ENCODE assay signal across 8 mouse cellular contexts in genomic region chr15:27665392-27665911, GRCm38 (mm10). TPM values are rescaled to one million over a fixed set of nuclear protein-coding genes. Genes with fewer than 3 reads are reported as not detected.
A peak's percentile ranks its signal among the peaks of the same experiment; 100 is the strongest.
DNase-seq lines count a peak whose midpoint lies in the region; TF ChIP-seq lines count a peak whose summit lies in the region.

No protein-coding gene starts in this region.

- H3K4me3 ChIP-seq in olfactory bulb, adult 2 months (ENCODE audit: insufficient read depth, low read depth, low read length), result 0 out of 2 replicates have a peak overlapping the region, but pooled peaks have one; percentile 9

- TF ChIP-seq POLR2A in olfactory bulb, adult 2 months (IDR thresholded peaks at IDR 0.05; ENCODE audit: insufficient read depth, low read depth, low read length), result no peak

- no peak for TF ChIP-seq CTCF in olfactory bulb, adult 2 months (IDR thresholded peaks at IDR 0.05; ENCODE audit: insufficient read depth, low read depth, low read length)

- peak; percentile 17 for DNase-seq in adrenal gland, postnatal 25 days
- DNase-seq in adrenal gland, adult 8-10 months, result no peak
- DNase-seq in right cerebral cortex, postnatal 10 days (ENCODE audit: low spot score in 2 of 2), result peak; percentile 46 to 57
- no peak for DNase-seq in right cerebral cortex, adult 2 months (ENCODE audit: low spot score in 2 of 2)
- DNase-seq in gastrocnemius, postnatal 25 days, result peak; percentile 27
- DNase-seq in kidney, postnatal 4 days, result peak; percentile 48 to 64
- DNase-seq in urinary bladder, adult 18-20 months (ENCODE audit: low spot score in 2 of 2), result no peak

- H3K4me1 ChIP-seq in olfactory bulb, adult 2 months (ENCODE audit: control insufficient read depth, insufficient read depth, low read length), result peaks cover 3% of the 10 kb centered on the region; the same call in 1 of the 2 replicates

- 61% methylated on average over 21 of the region's 21 CpGs for WGBS in olfactory bulb, adult 2 months

- H3K27ac ChIP-seq in olfactory bulb, adult 2 months (ENCODE audit: insufficient read depth, low read depth, low read length), result no peak overlapping the region

RNA-seq across cellular contexts. Expression of gene Otulinl, which starts 15.9 kb away (rescaled TPM):
- total RNA-seq in adrenal gland, postnatal 25 days (2021), result 3.6 and 4.3 TPM in 2 replicates
- 10 to 100 TPM in 1 of 4 experiments, 1 to 10 TPM in 3; 4.5 to 14.4 (median 7.6) TPM for total RNA-seq in adrenal gland, adult 8-10 months (2022)
- total RNA-seq in gastrocnemius, postnatal 25 days (2021), result 1 to 10 TPM in 1 of 2 experiments, under 1 TPM in 1; 0.35 to 1.3 TPM
- not detected in 2 replicates for polyA plus RNA-seq in olfactory bulb, adult 2 months (2012; ENCODE audit: insufficient read depth, insufficient read length, low replicate concordance, missing spikeins)

RNA-seq across cellular contexts. Expression of gene Otulin, which starts 35.0 kb away (rescaled TPM):
- total RNA-seq in adrenal gland, postnatal 25 days (2021), result 36.3 and 42.4 TPM in 2 replicates
- total RNA-seq in adrenal gland, adult 8-10 months (2022), result 10 to 100 TPM; 37.2 to 42.8 (median 40.0) TPM
- 10 to 100 TPM; 21.1 to 23.3 TPM for total RNA-seq in gastrocnemius, postnatal 25 days (2021)
- not detected in 2 replicates for polyA plus RNA-seq in olfactory bulb, adult 2 months (2012; ENCODE audit: insufficient read depth, insufficient read length, low replicate concordance, missing spikeins)

Comparison
In these comparisons a context has a peak if more than half of its experiments do, and no peak if none do; other contexts are left out.
1. DNase-seq: peak in adrenal gland, postnatal 25 days (single experiment), right cerebral cortex, postnatal 10 days (2 of 2), gastrocnemius, postnatal 25 days (single experiment) and kidney, postnatal 4 days (2 of 2); none in adrenal gland, adult 8-10 months (single experiment), right cerebral cortex, adult 2 months (0 of 2) and urinary bladder, adult 18-20 months (0 of 2).